Mouse (Mus musculus): ENCODE data around the gene Pcyt1a.

DNA sequence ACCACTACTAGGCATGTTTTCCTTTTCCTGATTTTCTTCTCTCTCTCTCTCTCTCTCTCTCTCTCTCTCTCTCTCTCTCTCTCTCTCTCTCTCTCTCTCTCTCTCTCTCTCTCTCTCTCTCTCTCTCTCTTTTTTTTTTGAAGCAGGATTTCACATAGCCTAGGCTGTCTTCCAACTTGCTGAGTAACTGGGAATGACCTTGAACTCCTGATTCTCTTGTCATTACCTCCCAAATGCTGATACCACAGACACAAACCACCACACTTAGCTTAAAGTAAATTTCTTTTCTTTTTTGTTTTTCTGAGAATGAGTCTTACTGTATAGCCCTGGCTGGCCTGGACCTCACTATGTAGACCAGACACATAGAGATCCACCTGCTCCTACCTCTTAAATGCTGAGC, 4.0 kb downstream of the Pcyt1a start:
- TF ChIP-seq POLR2A (IDR thresholded peaks at IDR 0.05; ENCODE audit: borderline replicate concordance, insufficient read depth, low read length) (no peak), CTCF (IDR thresholded peaks at IDR 0.05; ENCODE audit: borderline replicate concordance, insufficient read depth, low read depth, low read length) (no peak)
